Mouse (Mus musculus) kidney, postnatal 0 days (tissue): ENCODE measurements around the gene Ankrd40. TPM values are rescaled to one million over a fixed set of nuclear protein-coding genes. Genes with fewer than 3 reads are reported as not detected.

ENCODE experiments used
- ATAC-seq: fragments of 200-750 bp; cut with Nextera tagmentation; replicated peaks from 2 replicates; pipeline ENCODE4 v1.8.0; 2017; ENCODE audit warnings: low read depth, moderate number of reproducible peaks, moderate TSS enrichment, moderate library complexity; ENCODE audit not compliant: low FRiP score
- DNase-seq: peaks from one replicate; pipeline ENCODE4 v3.0.0-alpha.2; 2016; ENCODE audit warnings: low spot score
- H3K27ac ChIP-seq: fragments of 300-500 bp; sonication (generic); 2 replicates; pipeline ENCODE4 v1.5.1; 2014; ENCODE audit warnings: mild to moderate bottlenecking
- H3K27me3 ChIP-seq: fragments of 300-500 bp; sonication (generic); 2 replicates; pipeline ENCODE4 v1.6.1; 2014; ENCODE audit warnings: low read length, mixed read lengths; ENCODE audit not compliant: insufficient read depth
- H3K36me3 ChIP-seq: fragments of 300-500 bp; sonication (generic); 2 replicates; pipeline ENCODE4 v1.6.1; 2014; ENCODE audit warnings: low read length, mixed read lengths; ENCODE audit not compliant: insufficient read depth
- H3K4me1 ChIP-seq: fragments of 300-500 bp; sonication (generic); replicated peaks from 2 replicates; pipeline ENCODE4 v1.6.1; 2014; ENCODE audit warnings: antibody characterized with exemption, low read length, mixed read lengths; ENCODE audit not compliant: insufficient read depth
- H3K4me2 ChIP-seq: fragments of 300-500 bp; sonication (generic); 2 replicates; pipeline ENCODE4 v1.6.1; 2014; ENCODE audit warnings: mild to moderate bottlenecking, low read length, moderate library complexity, mixed read lengths
- H3K4me3 ChIP-seq: fragments of 300-500 bp; sonication (generic); replicated peaks from 2 replicates; pipeline ENCODE4 v1.5.1; 2014; ENCODE audit warnings: low read depth, low read length
- H3K9ac ChIP-seq: fragments of 300-500 bp; sonication (generic); 2 replicates; pipeline ENCODE4 v1.6.1; 2014; ENCODE audit warnings: low read depth, low read length
- H3K9me3 ChIP-seq: fragments of 300-500 bp; sonication (generic); replicated peaks from 2 replicates; pipeline ENCODE4 v1.6.1; 2016; ENCODE audit warnings: low read length, inconsistent platforms, mixed read lengths
- CTCF ChIP-seq: IDR thresholded peaks from 2 replicates; pipeline ENCODE4 v1.5.1; 2016; ENCODE audit warnings: antibody characterized with exemption, low read depth, mild to moderate bottlenecking, moderate library complexity
- WGBS: fragments of 180-500 bp; shearing (Covaris S2); extraction: QIAGEN DNeasy Blood & Tissue Kit; methylation state at CpG from one replicate; pipeline ENCODE4 v1.1.7; 2014; 5-methylcytosine and 5-hydroxymethylcytosine counted together
- polyA plus RNA-seq: library from polyadenylated mRNA; unstranded; fragments of >200 nt; fragmentation: Nextera tagmentation; extraction: Ambion mirVana; gene quantifications from 2 replicates; pipeline ENCODE4 v1.2.1, GENCODE M21; 2015

Ankrd40 gene
- polyA plus RNA-seq, 1 experiment from 2014 or later: 21.9 TPM

DNA sequence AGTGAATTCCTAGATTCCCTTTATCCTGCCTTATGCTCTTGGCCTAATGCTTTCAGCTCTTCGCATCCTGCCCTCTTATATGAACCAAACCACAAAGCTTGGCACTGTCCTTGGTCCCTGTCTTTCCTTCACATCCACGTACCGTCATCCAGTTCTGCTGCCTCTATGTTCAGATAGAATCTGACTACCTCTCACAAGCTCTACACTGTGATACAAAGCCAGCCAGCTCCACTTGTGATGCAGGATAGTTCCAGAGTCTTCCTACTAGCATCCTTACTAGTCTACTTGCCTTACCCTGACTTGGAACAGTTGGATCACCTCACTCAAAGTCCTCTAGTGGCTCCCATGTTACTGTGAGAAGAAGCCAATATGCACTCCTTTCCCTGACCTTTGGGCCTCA lies 2.4 kb downstream of the Ankrd40 start:
- no peak for TF ChIP-seq CTCF
- no peak for ATAC-seq

DNA sequence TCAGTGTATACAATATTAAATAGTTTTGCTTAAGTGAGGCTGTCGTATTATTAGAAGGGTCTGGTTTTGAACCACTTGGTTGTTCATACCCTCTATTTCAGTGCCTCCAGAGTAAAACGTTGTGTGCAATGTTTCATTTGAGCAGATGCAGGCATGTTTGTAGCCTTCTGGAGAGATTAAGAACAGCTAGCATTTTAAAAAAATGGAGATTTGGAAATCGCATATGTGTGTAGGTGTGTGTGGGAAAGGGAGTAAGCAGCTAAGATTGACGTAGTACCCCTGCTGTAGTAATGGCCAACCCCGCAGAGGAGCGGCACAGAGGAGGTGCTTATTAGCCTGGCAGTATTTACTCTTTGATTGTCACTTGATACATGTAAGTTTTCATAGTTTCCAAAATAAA lies 4.9 kb downstream of the Ankrd40 start:
- TF ChIP-seq CTCF: no peak
- H3K36me3 ChIP-seq: peaks cover 19% of the 10 kb centered on the region
- DNase-seq (no peak), ATAC-seq (no peak)
- no peak overlapping the region for H3K4me2 ChIP-seq
- no peak overlapping the region for H3K27ac ChIP-seq
- H3K27me3 ChIP-seq: no peaks in the 10 kb centered on the region
- H3K9ac ChIP-seq: no peak overlapping the region
- WGBS: 82% methylated on average over 6 of the region's 6 CpGs
- H3K4me3 ChIP-seq: no peak overlapping the region
- H3K4me1 ChIP-seq: no peaks in the 10 kb centered on the region; the same call in 1 of the 2 replicates
- H3K9me3 ChIP-seq: no peaks in the 10 kb centered on the region

More for the DNA sequence above, 2.4 kb downstream of the Ankrd40 start:
- Histone ChIP-seq H3K27ac (no peak overlapping the region), H3K36me3 (peaks cover 7% of the 10 kb centered on the region), H3K4me1 (no peaks in the 10 kb centered on the region; the same call in 1 of the 2 replicates), H3K9ac (no peak overlapping the region), H3K4me3 (no peak overlapping the region), H3K4me2 (no peak overlapping the region), H3K27me3 (no peaks in the 10 kb centered on the region), H3K9me3 (no peaks in the 10 kb centered on the region)
- WGBS: 89% methylated on average over 3 of the region's 3 CpGs
- DNase-seq: no peak

DNA sequence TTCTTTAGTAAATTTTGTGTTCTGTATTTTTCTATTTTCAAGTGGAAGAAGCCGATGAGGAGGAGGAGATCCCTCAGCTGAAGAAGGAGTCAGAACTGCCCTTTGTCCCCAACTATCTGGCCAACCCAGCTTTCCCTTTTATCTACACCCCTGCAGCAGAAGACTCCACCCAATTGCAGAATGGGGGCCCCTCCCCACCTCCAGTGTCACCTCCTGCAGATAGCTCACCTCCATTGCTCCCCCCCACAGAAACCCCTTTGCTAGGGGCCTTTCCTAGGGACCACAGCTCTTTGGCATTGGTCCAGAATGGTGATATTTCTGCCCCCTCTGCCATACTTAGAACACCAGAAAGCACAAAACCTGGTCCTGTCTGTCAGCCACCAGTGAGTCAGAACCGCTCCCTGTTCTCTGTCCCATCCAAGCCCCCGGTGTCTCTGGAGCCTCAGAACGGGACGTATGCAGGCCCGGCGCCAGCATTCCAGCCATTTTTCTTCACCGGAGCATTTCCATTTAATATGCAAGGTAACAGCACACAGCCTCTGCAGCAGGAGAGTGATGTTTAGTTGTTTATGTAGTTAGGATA lies 6.7 kb downstream of the Ankrd40 start:
- Histone ChIP-seq H3K36me3 (peaks cover 35% of the 10 kb centered on the region), H3K4me2 (no peak overlapping the region), H3K27me3 (no peaks in the 10 kb centered on the region), H3K27ac (no peak overlapping the region), H3K9ac (no peak overlapping the region), H3K4me1 (no peaks in the 10 kb centered on the region; the same call in 1 of the 2 replicates), H3K4me3 (no peak overlapping the region), H3K9me3 (no peaks in the 10 kb centered on the region)
- WGBS: 84% methylated on average over 8 of the region's 8 CpGs
- no peak for ATAC-seq
- DNase-seq: no peak
- TF ChIP-seq CTCF: no peak

DNA sequence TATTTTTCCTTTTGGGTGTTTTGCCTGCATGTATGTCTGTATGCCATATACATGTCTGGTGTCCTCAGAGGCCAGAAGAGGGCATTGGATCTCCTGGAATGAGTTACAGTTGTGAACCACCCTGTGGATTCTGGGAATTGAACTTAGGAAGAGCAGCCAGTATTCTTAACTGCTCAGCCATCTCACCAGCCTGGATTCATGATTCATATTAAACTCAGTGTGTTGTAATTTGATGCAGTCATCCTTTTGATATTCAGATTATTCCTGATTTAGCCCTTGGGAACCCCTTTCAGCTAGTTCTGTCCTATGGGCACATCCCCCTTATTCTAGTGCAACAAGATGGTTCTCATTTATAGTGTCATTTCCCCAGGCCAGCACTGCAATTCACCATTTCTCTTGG lies 8.8 kb downstream of the Ankrd40 start:
- no peak overlapping the region for H3K9ac ChIP-seq
- ATAC-seq: no peak
- H3K36me3 ChIP-seq: peaks cover 40% of the 10 kb centered on the region

DNA sequence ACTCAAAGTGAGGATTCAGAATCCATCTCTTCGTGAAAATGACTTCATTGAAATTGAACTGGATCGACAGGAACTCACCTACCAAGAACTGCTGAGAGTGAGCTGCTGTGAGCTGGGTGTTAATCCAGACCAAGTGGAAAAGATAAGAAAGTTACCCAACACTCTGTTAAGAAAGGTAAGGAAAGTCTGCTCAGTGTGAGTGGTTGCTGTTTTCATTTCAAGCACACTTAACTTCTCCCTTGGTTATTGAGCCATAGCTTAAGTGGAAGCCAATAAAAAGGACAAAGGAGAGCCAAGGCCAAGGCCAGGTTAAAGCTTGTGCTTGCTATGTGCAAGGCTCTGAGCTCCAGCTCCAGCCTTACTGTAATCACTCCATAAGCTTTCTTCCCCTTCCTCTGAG lies 10.5 kb downstream of the Ankrd40 start:
- no peak for TF ChIP-seq CTCF
- 87% methylated on average over 2 of the region's 2 CpGs for WGBS

More for the DNA sequence above, 8.8 kb downstream of the Ankrd40 start:
- no peak for TF ChIP-seq CTCF
- 0 out of 2 replicates have a peak, but pooled peaks cover 4% of the 10 kb centered on the region for H3K4me1 ChIP-seq
- no peak overlapping the region for H3K4me3 ChIP-seq
- DNase-seq: no peak
- H3K4me2 ChIP-seq: no peak overlapping the region
- no peaks in the 10 kb centered on the region for H3K9me3 ChIP-seq
- H3K27ac ChIP-seq: no peak overlapping the region
- no peaks in the 10 kb centered on the region for H3K27me3 ChIP-seq

DNA sequence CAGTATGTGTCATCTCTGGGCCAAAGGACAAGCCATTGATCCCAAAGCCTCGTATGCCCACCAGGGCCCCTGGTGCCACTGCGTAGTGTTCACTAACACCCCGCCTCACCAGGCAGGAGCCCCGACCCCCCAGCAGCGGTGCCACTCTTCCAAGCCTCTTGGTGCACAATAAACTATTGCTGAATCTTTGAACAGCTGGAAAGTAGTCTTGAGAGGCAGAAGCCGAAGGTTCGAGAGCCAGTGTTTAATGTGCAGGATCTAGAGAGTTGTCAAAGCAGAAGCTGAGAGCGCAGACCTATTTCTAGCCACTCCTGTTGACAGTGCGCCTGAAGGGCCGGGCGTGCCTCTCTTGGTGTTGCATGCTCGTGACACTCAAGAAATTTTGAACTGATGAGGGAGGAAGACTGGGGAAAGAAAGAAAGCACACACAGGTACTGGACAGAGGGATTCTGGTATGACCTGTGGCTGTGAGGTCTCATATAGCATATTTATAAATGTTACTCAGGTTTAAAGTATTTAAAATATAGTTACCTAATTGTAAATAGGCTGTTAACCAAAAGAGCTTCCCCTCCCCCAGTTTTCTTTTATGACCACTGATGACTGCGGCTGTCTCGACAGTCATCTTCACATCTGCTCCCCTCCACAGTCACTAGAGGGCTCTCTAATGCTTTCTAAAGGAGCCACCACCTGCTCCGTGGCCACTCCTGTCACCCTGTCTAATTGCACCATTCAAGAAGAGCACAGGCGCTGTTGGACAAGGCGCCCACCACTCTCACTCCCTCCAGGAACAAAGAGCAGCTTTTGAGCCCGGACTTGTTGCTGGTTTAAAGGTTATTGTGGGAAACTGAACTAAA lies 12.2 kb downstream of the Ankrd40 start:
- DNase-seq (peak; percentile 94), ATAC-seq (0 out of 2 replicates have a peak, but pooled peaks have one; percentile 45)
- Histone ChIP-seq H3K9ac (no peak overlapping the region), H3K27me3 (no peaks in the 10 kb centered on the region), H3K4me1 (0 out of 2 replicates have a peak, but pooled peaks cover 14% of the 10 kb centered on the region), H3K9me3 (no peaks in the 10 kb centered on the region), H3K36me3 (peaks cover 34% of the 10 kb centered on the region), H3K4me2 (no peak overlapping the region), H3K27ac (no peak overlapping the region), H3K4me3 (no peak overlapping the region)
- TF ChIP-seq CTCF: peak; percentile 82
- 56% methylated on average over 18 of the region's 18 CpGs for WGBS

More for the DNA sequence above, 10.5 kb downstream of the Ankrd40 start:
- Histone ChIP-seq H3K27ac (no peak overlapping the region), H3K4me1 (0 out of 2 replicates have a peak, but pooled peaks cover 9% of the 10 kb centered on the region), H3K4me3 (no peak overlapping the region), H3K36me3 (peaks cover 40% of the 10 kb centered on the region), H3K9me3 (no peaks in the 10 kb centered on the region), H3K9ac (no peak overlapping the region), H3K27me3 (no peaks in the 10 kb centered on the region), H3K4me2 (no peak overlapping the region)
- ATAC-seq: no peak
- no peak for DNase-seq
